Mouse (Mus musculus) gastrocnemius, postnatal 25 days (tissue): ENCODE results near the gene Gsx2. TPM values are rescaled to one million over a fixed set of nuclear protein-coding genes. Genes with fewer than 3 reads are reported as not detected.

Source experiments
- DNase-seq: peaks from one replicate; pipeline ENCODE4 v3.0.0; 2022
- total RNA-seq, 2 experiments: library from RNA; stranded (reverse); gene quantifications; 1 replicate in 1 of 2; 2 replicates in 1 of 2; pipeline ENCODE4 v1.2.3; 2021

The Gsx2 gene
- total RNA-seq, 2 experiments from 2014 or later, result not detected

DNA sequence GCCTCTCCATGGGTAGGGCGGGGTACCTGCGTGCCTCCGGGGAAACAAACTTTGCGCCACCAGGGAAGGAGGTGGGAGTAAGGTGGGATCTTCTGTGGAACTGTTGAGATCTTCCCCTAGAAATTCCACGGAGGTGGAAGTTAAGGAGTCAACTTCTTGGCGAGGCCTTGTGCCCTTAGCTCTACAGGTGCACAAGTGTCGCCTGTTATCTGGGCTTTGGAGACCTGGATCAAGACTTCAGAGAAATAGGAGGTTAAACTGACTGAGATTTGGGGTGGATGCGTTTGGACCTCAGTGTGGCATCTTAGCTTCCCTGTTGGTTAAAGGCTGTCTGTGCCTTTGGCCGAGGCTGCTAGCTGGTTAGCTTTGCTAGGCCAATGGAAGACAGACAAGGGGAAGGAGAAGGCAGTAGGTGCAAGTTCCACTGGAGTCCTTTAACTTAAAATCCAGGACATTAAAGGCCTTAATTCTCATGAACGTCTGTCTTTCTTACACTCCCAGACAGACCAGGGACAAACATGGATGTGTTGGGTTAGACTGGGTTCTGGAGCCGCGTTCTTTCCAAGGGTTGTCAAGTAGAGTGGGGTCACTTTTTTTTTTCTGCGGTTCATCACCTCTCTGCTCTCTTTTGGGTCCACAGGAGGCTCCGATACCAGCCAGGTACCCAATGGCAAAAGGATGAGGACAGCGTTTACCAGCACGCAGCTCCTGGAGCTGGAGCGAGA, 1.1 kb downstream of the Gsx2 start:
- no peak for DNase-seq

- no peak for DNase-seq
These were observed 1.6 kb downstream of the Gsx2 start for GRCm38 (mm10) chr5:75077051-75077380.

DNA sequence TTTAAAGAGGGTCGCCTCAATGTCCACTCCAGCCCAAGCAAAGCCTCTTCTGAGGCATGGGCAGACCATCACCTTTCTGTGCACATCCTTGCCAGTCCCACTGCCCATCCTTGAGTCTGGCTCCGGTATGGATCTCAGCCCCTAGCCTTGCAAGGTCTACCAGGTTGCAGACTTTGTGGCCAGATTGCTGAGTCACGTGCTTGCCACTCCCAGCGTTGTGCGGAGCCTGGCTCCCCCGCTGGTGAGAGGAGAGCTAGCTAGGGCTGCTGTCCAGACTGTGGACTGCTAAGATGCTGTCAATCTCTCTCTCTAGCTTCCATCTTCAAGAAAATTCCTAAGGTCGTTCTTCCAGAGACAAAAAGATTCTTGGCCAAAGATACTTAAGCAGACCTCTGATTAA, 4.2 kb downstream of the Gsx2 start:
- DNase-seq, result no peak

DNA sequence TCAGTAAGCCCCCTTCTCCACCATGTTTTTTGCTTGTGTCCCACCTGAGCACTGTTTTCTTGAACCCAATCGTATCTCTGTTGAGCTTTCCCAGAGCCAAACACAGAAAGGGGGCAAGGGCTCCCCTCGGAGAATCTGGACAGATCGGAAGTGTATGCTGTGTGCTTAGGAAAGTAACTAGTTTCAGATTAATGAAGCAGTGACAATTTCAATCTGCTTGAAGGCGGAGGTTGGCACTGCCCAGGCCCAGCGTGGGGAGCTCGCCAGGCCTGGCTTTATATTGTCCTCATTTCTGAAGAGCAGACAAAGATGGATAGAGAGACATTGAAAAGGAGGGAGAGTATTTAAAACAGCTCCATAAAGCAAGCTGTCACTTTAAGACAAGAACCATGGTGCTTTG, 7.0 kb downstream of the Gsx2 start:
- DNase-seq, result no peak

DNA sequence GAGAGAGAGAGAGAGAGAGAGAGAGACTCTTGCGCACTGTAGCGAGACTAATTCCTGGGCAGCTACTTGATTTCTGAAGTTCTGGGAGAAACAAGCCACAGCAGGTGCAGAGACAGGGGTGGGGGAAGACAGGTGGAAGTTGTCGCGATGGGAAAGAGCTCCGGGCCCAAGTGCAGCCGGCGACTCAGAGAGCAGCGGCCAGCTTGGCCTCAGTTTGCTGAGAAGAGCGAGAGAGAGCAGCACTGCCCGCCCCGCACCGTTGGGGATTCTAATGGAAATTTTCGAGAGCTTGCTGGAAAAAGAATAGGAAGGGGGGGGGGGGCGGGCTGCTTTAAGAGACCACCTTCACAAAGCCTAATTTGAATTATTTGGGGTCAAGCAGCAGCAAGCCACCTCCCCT, 7.7 kb downstream of the Gsx2 start:
- DNase-seq, result no peak

DNA sequence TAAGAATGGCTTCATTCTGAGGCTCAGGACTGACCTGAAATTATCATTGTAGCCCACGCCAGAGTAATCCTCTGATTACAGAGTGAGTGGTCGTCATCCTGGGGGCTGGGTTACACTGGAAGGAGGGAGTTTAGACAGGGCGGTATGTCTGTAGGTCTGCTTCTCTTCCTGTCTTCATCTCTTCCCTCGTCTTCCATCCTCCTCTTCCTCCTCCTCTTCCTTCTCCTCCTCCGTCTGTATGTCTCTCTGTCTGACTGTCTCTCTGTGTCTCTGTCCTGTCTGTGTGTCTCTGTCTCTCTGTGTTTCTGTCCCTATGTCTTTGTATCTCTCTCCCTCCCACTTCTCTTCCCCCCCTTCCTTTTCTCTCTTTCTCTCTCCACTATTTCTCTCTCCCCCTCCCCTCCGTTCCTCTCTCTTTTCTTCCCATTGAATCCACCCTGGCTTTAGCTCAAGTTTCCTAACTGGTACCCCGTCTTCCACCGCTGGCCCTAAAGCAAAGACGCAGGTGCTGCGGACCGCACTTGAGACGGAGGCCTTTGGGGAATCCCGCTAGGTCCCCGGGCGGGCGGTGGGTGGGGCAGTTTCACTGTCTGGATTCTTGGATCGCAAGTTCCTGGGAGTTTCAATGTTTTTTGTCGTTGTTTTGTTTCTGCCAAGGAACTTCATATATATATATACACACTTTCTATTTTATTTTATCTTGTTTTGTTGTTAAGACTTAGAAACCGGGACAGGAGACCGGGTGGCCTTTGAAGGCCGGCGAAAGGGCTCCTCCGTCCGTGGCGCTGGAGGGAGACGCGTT, 8.4 kb downstream of the Gsx2 start:
- DNase-seq, result no peak

- DNase-seq, result no peak
These were observed 9.0 kb downstream of the Gsx2 start for GRCm38 (mm10) chr5:75084393-75084870.

DNA sequence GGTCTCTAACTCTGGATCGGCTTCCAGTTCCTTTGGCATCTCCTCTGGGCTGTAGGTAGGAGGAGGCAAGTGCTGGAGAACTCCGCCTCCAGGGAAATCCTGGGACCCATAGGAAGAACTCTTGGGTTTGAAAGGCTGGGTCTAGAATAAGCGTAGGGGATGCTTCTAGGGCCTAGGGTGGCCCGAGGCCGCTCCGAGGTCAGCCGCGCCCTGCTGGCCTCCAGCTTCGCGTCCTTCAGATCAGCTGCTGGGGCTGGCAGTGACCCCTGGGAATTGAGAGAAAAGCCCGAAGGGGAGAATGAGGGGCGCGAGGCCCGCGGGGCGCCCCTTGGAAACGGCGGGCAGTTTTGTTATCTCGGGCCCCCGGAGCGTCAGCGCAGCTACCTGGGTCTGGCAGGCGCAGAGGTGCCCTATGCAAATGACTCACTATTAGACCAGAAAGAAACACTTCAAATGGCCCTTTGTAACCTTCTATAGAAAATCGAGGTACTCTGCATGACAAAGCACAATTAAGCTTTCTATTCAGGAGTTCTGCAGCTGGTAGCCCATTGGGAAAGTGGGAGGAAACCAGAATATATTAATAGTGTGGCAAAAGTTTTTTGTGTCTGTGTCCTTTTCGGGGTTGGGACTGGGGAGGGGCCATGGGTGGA, 9.6 kb downstream of the Gsx2 start:
- DNase-seq, result no peak

GRCm38 (mm10) chr5:75085521-75085875, 10.1 kb downstream of the Gsx2 start:
- DNase-seq, result no peak

GRCm38 (mm10) chr5:75085906-75086305, 10.5 kb downstream of the Gsx2 start:
- no peak for DNase-seq

DNA sequence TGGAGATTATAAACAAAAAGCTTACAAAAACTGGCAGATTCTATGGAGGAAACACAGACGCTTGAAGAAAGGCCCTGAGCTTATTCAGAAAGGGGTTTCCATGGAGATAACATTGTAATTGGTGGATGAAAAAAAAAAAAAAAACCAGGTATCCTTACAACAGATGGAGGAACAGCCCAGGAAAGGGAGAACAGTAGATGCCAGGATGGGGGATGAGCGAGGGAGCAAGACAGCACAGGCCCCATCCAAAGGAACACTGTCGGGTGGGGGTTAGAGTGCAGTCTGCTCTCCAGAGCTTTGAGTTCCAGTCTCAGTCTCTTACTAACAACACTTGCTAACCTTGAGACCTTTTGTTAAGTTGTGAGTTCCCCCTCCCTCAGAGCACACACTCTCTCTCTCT, 31.1 kb downstream of the Gsx2 start:
- DNase-seq, result no peak

- no peak for DNase-seq
These were observed 34.0 kb downstream of the Gsx2 start for GRCm38 (mm10) chr5:75109368-75109767.

GRCm38 (mm10) chr5:75111781-75112180, 36.4 kb downstream of the Gsx2 start:
- no peak for DNase-seq

- DNase-seq, result no peak
These were observed 43.4 kb downstream of the Gsx2 start for GRCm38 (mm10) chr5:75118840-75119239.

- DNase-seq, result peak; percentile 71
These were observed 46.2 kb downstream of the Gsx2 start for GRCm38 (mm10) chr5:75121646-75122045.

Other genes starting within 250 kb of the Gsx2 start
- 10 to 100 TPM; 13.6 to 14.3 TPM for gene Chic2, start 30.8 kb upstream of the Gsx2 start, total RNA-seq
- gene Pdgfra, start 76.7 kb downstream of the Gsx2 start, total RNA-seq, result 10 to 100 TPM; 16.1 to 18.0 TPM